Mouse (Mus musculus) retina, embryonic 14.5 days (tissue): ENCODE results near the gene 1700029H14Rik.
A peak's percentile ranks its signal among the peaks of the same experiment; 100 is the strongest.

Source experiments
- DNase-seq: peaks from one replicate; pipeline ENCODE4 v3.0.0-alpha.2; 2015; ENCODE audit warnings: low spot score

The 1700029H14Rik gene

GRCm38 (mm10) chr8:13541526-13541925 is 20.7 kb downstream of the 1700029H14Rik start:
- DNase-seq, result no peak

GRCm38 (mm10) chr8:13540122-13540521 is 22.1 kb downstream of the 1700029H14Rik start:
- DNase-seq, result no peak

- peak; percentile 21 for DNase-seq
Measured at GRCm38 (mm10) chr8:13538821-13539220, 23.4 kb downstream of the 1700029H14Rik start.

GRCm38 (mm10) chr8:13537102-13537501 is 25.2 kb downstream of the 1700029H14Rik start:
- DNase-seq, result no peak

GRCm38 (mm10) chr8:13533123-13533522 is 29.1 kb downstream of the 1700029H14Rik start:
- no peak for DNase-seq

- no peak for DNase-seq
Measured at GRCm38 (mm10) chr8:13531602-13532171, 30.6 kb downstream of the 1700029H14Rik start.

GRCm38 (mm10) chr8:13530941-13531340 is 31.3 kb downstream of the 1700029H14Rik start:
- peak; percentile 64 for DNase-seq

GRCm38 (mm10) chr8:13530401-13530800 is 31.9 kb downstream of the 1700029H14Rik start:
- no peak for DNase-seq

- no peak for DNase-seq
Measured at GRCm38 (mm10) chr8:13529891-13530316, 32.4 kb downstream of the 1700029H14Rik start.

- DNase-seq, result no peak
Measured at GRCm38 (mm10) chr8:13529011-13529840, 33.0 kb downstream of the 1700029H14Rik start.

GRCm38 (mm10) chr8:13521392-13521791 is 40.9 kb downstream of the 1700029H14Rik start:
- DNase-seq, result no peak

GRCm38 (mm10) chr8:13520349-13520748 is 41.9 kb downstream of the 1700029H14Rik start:
- DNase-seq, result no peak

GRCm38 (mm10) chr8:13519503-13519902 is 42.8 kb downstream of the 1700029H14Rik start:
- no peak for DNase-seq

GRCm38 (mm10) chr8:13517284-13517781 is 44.9 kb downstream of the 1700029H14Rik start:
- no peak for DNase-seq

GRCm38 (mm10) chr8:13516728-13517127 is 45.5 kb downstream of the 1700029H14Rik start:
- no peak for DNase-seq

GRCm38 (mm10) chr8:13516011-13516442 is 46.2 kb downstream of the 1700029H14Rik start:
- no peak for DNase-seq

- DNase-seq, result no peak
Measured at GRCm38 (mm10) chr8:13513556-13514370, 48.5 kb downstream of the 1700029H14Rik start.

GRCm38 (mm10) chr8:13512677-13513076 is 49.6 kb downstream of the 1700029H14Rik start:
- DNase-seq, result no peak

GRCm38 (mm10) chr8:13512016-13512415 is 50.2 kb downstream of the 1700029H14Rik start:
- no peak for DNase-seq

GRCm38 (mm10) chr8:13507284-13507937 is 54.9 kb downstream of the 1700029H14Rik start:
- DNase-seq, result no peak

- no peak for DNase-seq
Measured at GRCm38 (mm10) chr8:13506849-13507248, 55.4 kb downstream of the 1700029H14Rik start.
